Mouse (Mus musculus) G1E (cell line): Measurements from ENCODE around the gene Hnrnpa0.

Experiments
- CTCF ChIP-seq: IDR thresholded peaks from 2 replicates; pipeline ENCODE4 v1.5.1; 2012; ENCODE audit warnings: low read depth, low read length, inconsistent platforms, mixed read lengths
- GATA1 ChIP-seq: IDR thresholded peaks from 2 replicates; pipeline ENCODE4 v1.6.1; 2012; ENCODE audit warnings: borderline replicate concordance, low read length, inconsistent platforms, mixed read lengths

DNA sequence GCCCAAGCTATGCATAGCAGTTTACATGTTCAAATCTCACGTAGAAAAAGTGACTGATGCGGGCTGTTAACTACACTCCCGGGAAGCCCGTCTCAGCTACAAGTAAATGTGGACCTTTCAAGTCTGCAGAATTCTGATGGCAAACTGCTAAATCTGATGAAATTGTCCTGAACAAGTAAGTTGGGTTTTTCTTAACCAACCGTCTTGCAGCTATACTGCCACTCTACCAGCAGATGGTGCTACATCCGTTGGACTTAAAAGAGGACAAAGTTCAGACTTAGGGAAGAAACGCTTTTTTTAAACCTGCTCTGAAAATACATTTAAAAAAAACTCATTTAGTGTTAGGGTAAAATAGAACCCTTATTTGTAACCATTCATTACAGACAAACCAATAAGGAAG lies 2.2 kb downstream of the Hnrnpa0 start:
- TF ChIP-seq GATA1 (no peak), CTCF (peak; percentile 72)
